Mouse (Mus musculus): ENCODE results near the gene Nrde2.
A peak's percentile ranks its signal among the peaks of the same experiment; 100 is the strongest.

- TF ChIP-seq CTCF (IDR thresholded peaks at IDR 0.05; ENCODE audit: borderline replicate concordance, insufficient read depth, low read length) (peak; percentile 39; the same call in 1 of the 2 replicates), POLR2A (IDR thresholded peaks at IDR 0.05; ENCODE audit: low read depth, low read length) (no peak)
Measured at GRCm38 (mm10) chr12:100166177-100166576, 6.7 kb upstream of the Nrde2 start.
